Mouse (Mus musculus): ENCODE results near the gene Filip1. TPM values are rescaled to one million over a fixed set of nuclear protein-coding genes. Genes with fewer than 3 reads are reported as not detected.

The Filip1 gene
- total and polyA plus RNA-seq, 3 experiments, result not detected

- H3K79me2 ChIP-seq (ENCODE audit: control insufficient read depth, insufficient read depth, low read length, poor library complexity), result no peaks in the 10 kb centered on the region
- H3K4me1 ChIP-seq (ENCODE audit: control insufficient read depth in 1 of 2, insufficient read depth in 2 of 2, low read length in 2 of 2), result no peaks in the 10 kb centered on the region
- H3K4me3 ChIP-seq (ENCODE audit: control insufficient read depth in 1 of 2, insufficient read depth in 1 of 2, low read depth in 2 of 2, low read length in 2 of 2), result no peak overlapping the region
- no peak overlapping the region for H3K9ac ChIP-seq (ENCODE audit: control insufficient read depth, low read depth, low read length, poor library complexity, severe bottlenecking)
- no peak for DNase-seq (ENCODE audit: low read depth, low spot score)
- H3K36me3 ChIP-seq (ENCODE audit: control insufficient read depth in 1 of 2, insufficient read depth in 2 of 2, low read length in 2 of 2), result no peaks in the 10 kb centered on the region
- no peaks in the 10 kb centered on the region for H3K27me3 ChIP-seq (ENCODE audit: control insufficient read depth in 1 of 2, insufficient read depth in 2 of 2, low read length in 2 of 2)
- H3K27ac ChIP-seq (ENCODE audit: control insufficient read depth, low read depth, low read length), result no peak overlapping the region
- H3K9me3 ChIP-seq (replicated peaks; ENCODE audit: insufficient read depth, low read length), result no peaks in the 10 kb centered on the region
- TF ChIP-seq MAX (IDR thresholded peaks at IDR 0.05; ENCODE audit: low read length), result no peak
- TF ChIP-seq ELF1 (IDR thresholded peaks at IDR 0.05; ENCODE audit: low read depth, low read length), result no peak
- TF ChIP-seq ZKSCAN1 (IDR thresholded peaks at IDR 0.05; ENCODE audit: low read depth, low read length), result no peak
- no peak for TF ChIP-seq MAZ (IDR thresholded peaks at IDR 0.05; ENCODE audit: low read depth, low read length)
- no peak for TF ChIP-seq TBP (IDR thresholded peaks at IDR 0.05; ENCODE audit: low read depth, low read length)
- no peak for TF ChIP-seq TAL1 (IDR thresholded peaks at IDR 0.05; ENCODE audit: low read length)
- TF ChIP-seq RCOR1 (IDR thresholded peaks at IDR 0.05; ENCODE audit: low read depth, low read length), result no peak
- no peak for TF ChIP-seq MEF2A (IDR thresholded peaks at IDR 0.05; ENCODE audit: extremely low read depth, insufficient replicate concordance, low read depth, low read length, poor library complexity, severe bottlenecking)
Observed at GRCm38 (mm10) chr9:79842615-79843014, 170.0 kb downstream of the Filip1 start.

GRCm38 (mm10) chr9:79842028-79842427 lies 170.6 kb downstream of the Filip1 start:
- TF ChIP-seq HCFC1 (IDR thresholded peaks at IDR 0.05; ENCODE audit: low read depth, low read length) (no peak), POLR2A (IDR thresholded peaks at IDR 0.05; ENCODE audit: control insufficient read depth in 1 of 2, insufficient read depth in 1 of 2, low read depth in 1 of 2, low read length in 2 of 2, poor library complexity in 1 of 2) (no peak), MAX (IDR thresholded peaks at IDR 0.05; ENCODE audit: low read length) (no peak), TBP (IDR thresholded peaks at IDR 0.05; ENCODE audit: low read depth, low read length) (no peak), UBTF (IDR thresholded peaks at IDR 0.05; ENCODE audit: borderline replicate concordance, insufficient read depth, low read depth, low read length) (no peak), JUND (IDR thresholded peaks at IDR 0.05; ENCODE audit: low read depth, low read length) (no peak), RCOR1 (IDR thresholded peaks at IDR 0.05; ENCODE audit: low read depth, low read length) (no peak), SIN3A (IDR thresholded peaks at IDR 0.05; ENCODE audit: low read length) (no peak), ZC3H11A (IDR thresholded peaks at IDR 0.05; ENCODE audit: low read depth, low read length) (no peak), BHLHE40 (IDR thresholded peaks at IDR 0.05; ENCODE audit: borderline replicate concordance, low read depth, low read length) (no peak), E2F4 (IDR thresholded peaks at IDR 0.05; ENCODE audit: borderline replicate concordance, low read depth, low read length) (no peak), NELFE (IDR thresholded peaks at IDR 0.05; ENCODE audit: low read depth, low read length) (no peak), SMC3 (IDR thresholded peaks at IDR 0.05; ENCODE audit: low read depth, low read length) (no peak), CHD2 (IDR thresholded peaks at IDR 0.05; ENCODE audit: low read length) (no peak), POLR2AphosphoS5 (IDR thresholded peaks at IDR 0.05; ENCODE audit: borderline replicate concordance, low read depth, low read length) (no peak), MXI1 (IDR thresholded peaks at IDR 0.05; ENCODE audit: low read depth, low read length) (no peak), EP300 (IDR thresholded peaks at IDR 0.05; ENCODE audit: low read depth in 1 of 2, low read length in 2 of 2) (no peak)
- no peak for DNase-seq (ENCODE audit: low read depth, low spot score)
- no peak overlapping the region for H3K4me3 ChIP-seq (ENCODE audit: control insufficient read depth in 1 of 2, insufficient read depth in 1 of 2, low read depth in 2 of 2, low read length in 2 of 2)
- H3K27ac ChIP-seq (ENCODE audit: control insufficient read depth, low read depth, low read length), result no peak overlapping the region
- H3K4me1 ChIP-seq (ENCODE audit: control insufficient read depth in 1 of 2, insufficient read depth in 2 of 2, low read length in 2 of 2), result no peaks in the 10 kb centered on the region
- peaks cover 0 to 2% of the 10 kb centered on the region in 2 experiments; a peak in 1 of 4 replicates for H3K27me3 ChIP-seq (ENCODE audit: control insufficient read depth in 1 of 2, insufficient read depth in 2 of 2, low read length in 2 of 2)
- no peaks in the 10 kb centered on the region for H3K36me3 ChIP-seq (ENCODE audit: control insufficient read depth in 1 of 2, insufficient read depth in 2 of 2, low read length in 2 of 2)
- no peaks in the 10 kb centered on the region for H3K9me3 ChIP-seq (replicated peaks; ENCODE audit: insufficient read depth, low read length)
- H3K9ac ChIP-seq (ENCODE audit: control insufficient read depth, low read depth, low read length, poor library complexity, severe bottlenecking), result no peak overlapping the region
- no peaks in the 10 kb centered on the region for H3K79me2 ChIP-seq (ENCODE audit: control insufficient read depth, insufficient read depth, low read length, poor library complexity)

All from MEL (cell line).